Mouse (Mus musculus) megakaryocyte progenitor cell, adult 5-6 weeks (primary cell): ENCODE measurements at regions not wholly inside any gene's neighbourhood (a gene's known extent, or its start where the extent isn't known, plus 50 kb on each side); places are given as distances from the start of the nearest gene placed in this dataset.

Source experiments
- ATAC-seq: replicated peaks from 2 replicates; pipeline ENCODE4 v1.8.0; 2016; ENCODE audit warnings: mild to moderate bottlenecking, moderate TSS enrichment, inconsistent platforms; ENCODE audit not compliant: poor library complexity

DNA sequence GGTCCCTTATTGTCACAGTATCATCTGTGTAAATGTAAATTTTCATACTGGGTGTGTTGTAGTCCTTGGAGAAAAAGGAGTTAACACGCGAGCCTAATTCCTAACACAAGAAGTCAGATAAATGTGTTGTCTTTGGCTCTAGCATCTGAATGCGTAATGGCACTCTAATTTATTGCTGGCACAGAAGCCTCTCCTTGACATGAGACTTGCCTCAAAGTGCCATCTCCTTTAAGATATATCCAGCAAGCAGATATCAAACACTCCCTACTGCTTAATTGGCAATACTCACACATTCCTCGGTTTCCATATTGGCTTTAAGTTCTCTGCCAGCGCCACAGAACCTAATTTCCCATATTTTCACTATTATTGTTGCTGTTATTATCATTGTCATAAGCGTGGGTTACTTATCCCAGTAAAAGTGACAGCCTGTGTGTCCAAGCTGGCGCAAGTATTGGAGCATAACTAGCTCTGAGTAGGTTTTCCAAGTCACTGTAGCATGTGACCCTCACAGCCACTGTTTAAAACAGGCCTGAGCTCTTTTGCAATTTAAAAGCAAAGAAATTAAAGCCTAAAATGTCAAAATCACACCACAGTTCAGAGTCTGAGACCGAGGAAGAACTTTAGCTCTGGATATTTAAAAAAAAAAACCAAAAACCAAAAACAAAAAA is 156.9 kb upstream of the Gorab start:
- ATAC-seq, result no peak

DNA sequence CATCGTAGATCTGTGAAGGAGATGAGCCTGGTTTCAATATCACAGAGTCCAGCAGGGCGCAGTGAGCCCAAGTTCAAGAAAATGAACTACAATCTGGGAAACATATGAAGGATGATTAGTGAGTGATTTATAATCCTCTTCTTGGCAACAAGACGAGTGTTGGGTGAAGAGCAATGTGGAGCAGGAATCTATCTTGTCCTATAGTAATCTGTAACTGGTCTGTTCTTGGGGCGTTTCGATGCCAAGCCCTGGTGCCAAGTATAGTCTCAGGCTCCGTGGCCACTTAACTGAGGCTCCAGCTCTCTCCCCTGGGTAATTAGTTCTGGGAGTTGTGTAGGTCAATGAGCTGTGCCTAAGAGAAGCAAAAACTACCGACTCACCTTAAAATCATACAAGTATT is 154.4 kb upstream of the Gorab start:
- ATAC-seq, result no peak

DNA sequence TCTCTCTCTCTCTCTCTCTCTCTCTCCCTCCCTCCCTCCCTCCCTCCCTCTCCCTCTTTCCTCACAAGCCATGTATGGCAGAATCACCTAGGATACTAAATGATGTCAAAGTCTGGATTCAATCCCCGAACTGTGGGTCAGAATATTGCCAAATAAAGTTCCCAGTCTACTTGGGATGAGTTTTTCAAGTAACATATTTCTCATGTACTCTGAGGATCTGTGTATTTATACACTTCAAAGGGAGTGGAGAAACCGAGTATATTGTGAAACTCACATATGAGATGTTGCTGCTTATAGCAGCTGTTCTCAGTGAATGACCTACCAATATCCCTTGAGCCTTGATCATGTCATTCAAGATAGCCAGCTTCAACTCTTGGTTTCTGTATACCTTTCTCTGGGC is 151.7 kb upstream of the Gorab start:
- ATAC-seq, result no peak

DNA sequence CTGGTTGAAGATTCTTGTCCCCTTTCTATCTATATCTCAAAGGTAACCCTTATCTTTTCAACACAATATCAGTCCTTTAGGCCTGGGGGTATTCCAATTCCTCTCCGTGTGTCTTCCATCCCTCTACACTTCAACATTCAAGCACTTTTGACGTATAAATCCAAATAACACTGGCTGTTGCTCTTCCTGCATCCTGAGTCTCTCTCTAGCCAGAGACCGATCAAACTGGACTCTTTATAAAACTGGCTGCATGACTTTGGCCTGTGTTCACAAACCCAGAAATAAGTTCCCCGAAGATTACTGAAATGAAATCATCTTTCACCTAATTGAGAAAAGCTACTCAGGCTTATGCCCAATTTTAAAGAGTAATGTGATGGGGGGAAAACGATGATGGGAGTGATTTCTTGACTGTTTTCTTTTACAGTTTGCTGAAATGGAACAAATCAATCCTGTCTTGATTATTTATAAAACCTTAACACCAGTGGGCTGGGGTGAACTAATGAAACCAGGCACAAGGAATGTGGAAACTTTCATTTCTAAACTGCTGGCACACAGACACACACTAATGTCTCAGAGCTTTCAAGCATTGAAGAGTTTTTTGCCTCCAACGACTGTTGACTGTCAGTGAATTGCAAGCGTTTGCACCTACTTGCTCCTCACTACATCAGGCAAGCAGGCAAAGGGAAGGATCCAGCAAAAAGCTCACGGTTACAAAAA is 135.5 kb upstream of the Gorab start:
- ATAC-seq, result no peak

- ATAC-seq, result no peak
Measured at GRCm38 (mm10) chr1:163530563-163530962, 127.1 kb upstream of the Gorab start.

GRCm38 (mm10) chr1:163517966-163518365 is 114.5 kb upstream of the Gorab start:
- ATAC-seq, result no peak

- ATAC-seq, result no peak
Measured at GRCm38 (mm10) chr1:163512847-163513246, 109.4 kb upstream of the Gorab start.

DNA sequence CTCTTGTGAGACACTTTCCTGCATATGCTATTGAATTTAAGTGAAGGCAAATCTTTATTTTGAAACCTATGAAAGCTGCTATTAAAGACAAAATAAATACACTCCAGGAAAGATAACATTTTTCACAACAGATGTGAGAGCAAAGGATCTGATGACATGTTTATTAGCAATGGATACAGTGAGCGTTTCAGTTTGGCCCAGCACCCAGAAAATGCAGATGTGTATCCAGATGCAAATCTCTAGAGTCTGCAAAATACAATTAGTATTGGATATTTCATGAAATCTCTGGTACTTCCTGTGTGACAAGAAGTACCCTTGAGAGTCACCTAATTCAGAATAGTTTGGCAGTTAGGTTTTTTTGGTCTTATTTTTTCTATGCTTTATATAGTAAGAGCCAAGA is 108.5 kb upstream of the Gorab start:
- ATAC-seq, result no peak

- no peak for ATAC-seq
Measured at GRCm38 (mm10) chr1:163505035-163505434, 101.6 kb upstream of the Gorab start.

DNA sequence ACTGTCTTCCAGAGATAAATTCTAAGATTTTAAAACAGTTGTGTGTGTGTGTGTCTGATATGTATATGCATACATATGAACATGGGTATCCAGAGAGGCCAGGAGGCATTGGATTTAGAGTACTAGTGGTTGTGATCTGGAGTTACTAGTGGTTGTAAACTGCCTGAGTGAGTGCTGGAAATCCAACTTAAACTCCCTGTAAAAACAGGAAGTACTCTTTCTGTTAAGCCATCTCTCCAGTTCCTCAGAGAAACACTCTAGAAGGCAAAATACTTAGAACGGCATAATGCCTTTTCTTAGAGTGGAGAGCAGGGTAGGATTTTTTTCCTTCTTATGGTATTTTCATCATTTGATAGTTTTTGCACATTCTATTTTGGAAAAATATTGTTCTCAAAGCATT is 99.1 kb upstream of the Gorab start:
- peak; percentile 77 for ATAC-seq

DNA sequence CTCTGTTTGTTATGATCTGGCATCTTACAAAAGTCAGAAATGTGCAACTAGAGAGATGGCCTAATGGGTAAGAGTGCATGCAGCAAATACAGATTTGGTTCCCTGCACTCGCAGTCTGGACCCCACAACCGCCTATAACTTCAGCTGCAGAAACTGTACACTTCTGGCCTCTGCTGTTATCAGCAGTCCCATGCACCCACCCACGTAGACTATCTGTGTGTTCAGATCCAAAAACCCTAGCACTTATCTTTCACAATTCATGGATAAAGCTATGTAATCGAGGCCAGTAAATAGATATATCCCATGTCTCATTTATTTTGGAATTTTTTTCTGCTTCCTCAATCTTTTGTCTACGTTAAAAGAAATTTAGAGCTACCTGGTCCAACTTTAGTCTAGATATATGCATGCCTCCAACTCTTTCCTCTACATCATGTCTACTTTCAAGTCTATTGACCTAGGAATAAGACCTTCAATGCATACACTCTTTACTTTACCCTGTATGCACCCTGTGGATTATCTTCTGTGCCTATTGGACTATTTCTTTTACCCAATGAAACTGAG is 95.0 kb upstream of the Gorab start:
- 0 out of 2 replicates have a peak, but pooled peaks have one; percentile 9 for ATAC-seq

DNA sequence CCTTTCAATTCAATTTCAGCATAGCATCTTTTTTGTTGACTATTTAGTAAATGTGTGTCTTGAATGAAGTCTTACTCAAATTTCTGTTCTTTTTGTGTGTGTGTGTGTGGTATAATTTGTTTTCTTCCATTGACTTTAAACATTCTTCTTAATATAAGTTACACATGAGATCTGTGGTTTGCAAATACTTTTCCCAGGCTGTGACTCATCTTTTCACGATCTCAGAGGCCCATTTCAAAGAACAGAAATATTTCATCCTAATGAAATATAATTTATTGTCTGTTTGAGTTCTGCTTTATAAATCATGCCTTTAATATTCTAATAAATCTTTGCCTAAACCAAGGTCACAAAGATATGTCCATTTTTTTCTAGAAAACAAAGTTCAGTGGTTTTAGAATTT is 92.9 kb upstream of the Gorab start:
- ATAC-seq, result no peak

DNA sequence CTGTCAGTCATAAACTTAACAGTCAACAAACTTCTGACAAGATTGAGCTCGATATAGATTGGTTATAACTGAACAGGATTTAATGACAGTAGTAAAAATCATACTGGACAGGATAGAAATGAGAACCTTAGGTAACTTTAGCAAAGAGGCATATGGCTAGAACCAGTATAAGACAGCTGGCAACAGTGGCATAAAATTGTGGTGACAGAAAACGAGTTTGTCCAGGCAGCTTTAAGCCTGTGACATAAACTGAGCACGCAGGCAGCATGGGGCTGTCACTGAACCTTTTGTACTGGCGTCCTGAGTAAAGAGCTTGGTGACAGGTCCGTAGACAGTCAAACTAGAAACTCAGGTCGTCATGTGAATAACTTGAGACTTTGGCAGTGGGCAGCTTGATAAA is 85.1 kb upstream of the Gorab start:
- ATAC-seq, result no peak

- no peak for ATAC-seq
Measured at GRCm38 (mm10) chr1:163488109-163488508, 84.6 kb upstream of the Gorab start.

- peak; percentile 88 for ATAC-seq
Measured at GRCm38 (mm10) chr1:163483098-163483497, 79.6 kb upstream of the Gorab start.

DNA sequence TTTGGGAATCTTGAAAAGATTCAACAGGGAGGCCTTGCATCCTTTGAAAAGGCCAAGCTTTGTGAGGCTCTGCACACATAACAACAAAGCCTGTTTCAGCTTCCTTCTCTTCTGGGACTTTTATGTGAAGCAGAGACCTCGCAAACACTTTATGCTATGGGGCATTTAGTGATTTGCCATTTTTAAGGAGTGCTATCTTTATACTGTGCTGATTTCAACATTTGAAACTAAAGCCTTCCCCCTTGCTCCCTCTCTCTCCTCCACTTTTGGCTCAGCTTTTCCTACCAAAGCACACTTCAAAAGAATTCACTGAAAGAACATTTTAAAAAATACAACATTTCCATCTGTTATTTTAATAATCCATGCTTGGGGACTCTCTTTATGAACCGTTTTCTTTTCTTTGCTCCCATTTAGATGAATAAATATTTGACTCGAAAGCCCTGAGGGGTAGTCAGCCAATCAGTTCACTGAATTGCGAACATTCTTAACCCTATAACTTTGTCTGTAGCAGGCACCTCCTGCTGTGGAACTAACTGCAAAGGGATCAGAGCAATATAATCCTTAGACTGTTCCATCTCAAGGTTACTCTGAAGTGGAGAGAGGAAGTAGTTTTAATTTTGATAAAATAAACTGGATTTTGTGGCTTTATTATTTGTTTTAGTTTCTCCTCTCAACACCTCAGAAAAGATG is 74.2 kb upstream of the Gorab start:
- no peak for ATAC-seq

DNA sequence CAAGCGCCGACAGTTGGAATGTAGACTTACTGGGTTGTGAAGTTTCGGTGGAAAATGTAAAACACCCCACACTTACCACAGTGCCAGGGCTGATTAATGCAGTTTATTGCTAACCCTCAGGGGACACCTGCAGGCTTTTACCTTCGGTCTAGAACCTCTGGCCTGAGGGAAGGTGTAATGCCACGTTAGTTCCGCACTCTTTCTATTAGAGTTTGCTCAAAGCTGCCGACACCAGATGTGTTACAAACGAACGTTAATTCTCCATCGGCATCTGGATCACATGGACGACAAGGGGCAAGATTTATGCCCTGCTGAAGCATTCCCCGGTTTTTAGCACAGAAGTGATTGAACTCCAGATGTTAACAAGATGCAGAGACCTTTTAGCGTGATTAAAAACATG is 57.7 kb upstream of the Gorab start:
- no peak for ATAC-seq

DNA sequence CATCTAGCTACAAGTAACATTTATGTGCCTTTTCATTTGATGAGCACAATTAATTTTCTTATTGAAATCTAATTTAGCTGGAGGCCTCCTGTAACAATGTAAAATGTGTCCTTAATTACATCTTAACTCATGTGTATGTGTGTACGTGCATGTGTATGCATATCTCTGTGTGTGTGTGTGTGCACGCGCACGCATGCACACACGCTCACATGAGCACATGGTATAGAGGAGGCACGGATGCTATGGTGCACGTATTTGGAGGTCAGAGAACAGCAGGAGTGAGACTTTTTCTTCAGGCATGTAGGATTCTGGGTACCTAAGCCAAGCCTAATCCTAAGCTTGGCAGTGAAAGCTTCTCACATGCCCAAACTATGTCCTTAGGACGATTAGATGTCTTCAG is 52.9 kb upstream of the Gorab start:
- ATAC-seq, result no peak
